21 mouse cellular contexts compared by ENCODE assay signal in genomic region chr10:56856186-56856585, GRCm38 (mm10).
A peak's percentile ranks its signal among the peaks of the same experiment; 100 is the strongest.
DNase-seq lines count a peak whose midpoint lies in the region; ATAC-seq and TF ChIP-seq lines count a peak whose summit lies in the region.
"Had no signal": no experiment of that assay in that cellular context is flagged by ENCODE, and none has a peak within 500 bp of the region (broad histone marks: within the 10 kb centered on the region; RNA-seq: fewer than 3 reads in every experiment).

No protein-coding gene starts in this region.

- no peak overlapping the region for H3K4me3 ChIP-seq in heart, adult 2 months
- H3K4me3 ChIP-seq: embryonic facial prominence, embryonic 13.5 days; embryonic facial prominence, embryonic 15.5 days; erythroblast, embryonic 14.5 days; forebrain, embryonic 10.5 days; forebrain, embryonic 12.5 days had no signal

- WGBS in heart, adult 2 months = 74% methylated on average over 6 of the region's 6 CpGs

- no peak for TF ChIP-seq CTCF in heart, adult 2 months (IDR thresholded peaks at IDR 0.05)

- no peak overlapping the region for H3K9ac ChIP-seq in heart, adult 2 months (ENCODE audit: low read depth, low read length)
- H3K9ac ChIP-seq: embryonic facial prominence, embryonic 13.5 days; embryonic facial prominence, embryonic 15.5 days; forebrain, embryonic 12.5 days had no signal

- TF ChIP-seq EP300 in heart, adult 2 months (IDR thresholded peaks at IDR 0.05; ENCODE audit: insufficient read depth, low read depth, low read length) = no peak

- intact Hi-C loops in heart, adult 2 months (cut with DNase I) = no loop called here

- no peak for TF ChIP-seq POLR2A in heart, adult 2 months (IDR thresholded peaks at IDR 0.05; ENCODE audit: insufficient read depth, low read depth, low read length)

- H3K27ac ChIP-seq in heart, adult 2 months = no peak overlapping the region
- H3K27ac ChIP-seq: embryonic facial prominence, embryonic 13.5 days; embryonic facial prominence, embryonic 15.5 days; forebrain, embryonic 10.5 days; forebrain, embryonic 12.5 days had no signal

- DNase-seq in 416B (ENCODE audit: low read depth) = peak; percentile 7
- no peak for DNase-seq in heart, adult 2 months
- DNase-seq in layer of hippocampus, postnatal 14 days (ENCODE audit: low spot score in 2 of 2) = no peak
- DNase-seq: adrenal gland, adult 2 months; adrenal gland, postnatal 10 days; adrenal gland, postnatal 25 days; cerebellum, adult 11 months; cerebellum, adult 2 months; cerebellum, adult 9-10 months; cerebellum, postnatal 10 days; cerebellum, postnatal 25 days; embryo, embryonic 11 days had no signal

- H3K4me1 ChIP-seq in heart, adult 2 months (ENCODE audit: control insufficient read depth, insufficient read depth, low read length) = no peaks in the 10 kb centered on the region
- H3K4me1 ChIP-seq: embryonic facial prominence, embryonic 15.5 days; forebrain, embryonic 12.5 days had no signal

- no peaks in the 10 kb centered on the region for H3K27me3 ChIP-seq in heart, adult 2 months (ENCODE audit: control insufficient read depth, insufficient read depth, low read length)
- H3K27me3 ChIP-seq: embryonic facial prominence, embryonic 13.5 days; embryonic facial prominence, embryonic 15.5 days; forebrain, embryonic 12.5 days had no signal

- H3K36me3 ChIP-seq in heart, adult 2 months (ENCODE audit: control insufficient read depth, insufficient read depth, low read length) = no peaks in the 10 kb centered on the region
- H3K36me3 ChIP-seq: embryonic facial prominence, embryonic 13.5 days; embryonic facial prominence, embryonic 15.5 days; forebrain, embryonic 10.5 days; forebrain, embryonic 12.5 days had no signal

- H3K79me2 ChIP-seq in heart, adult 2 months (replicated peaks; ENCODE audit: control insufficient read depth, insufficient read depth, low read length) = no peaks in the 10 kb centered on the region

- ATAC-seq in granulocyte monocyte progenitor cell, adult 5-6 weeks (replicated peaks; ENCODE audit: poor library complexity, severe bottlenecking) = peak; percentile 52
- ATAC-seq in megakaryocyte progenitor cell, adult 5-6 weeks (replicated peaks; ENCODE audit: poor library complexity) = peak; percentile 59
- ATAC-seq: forebrain, embryonic 14.5 days; forebrain, embryonic 16.5 days had no signal
